In the genomic region with DNA sequence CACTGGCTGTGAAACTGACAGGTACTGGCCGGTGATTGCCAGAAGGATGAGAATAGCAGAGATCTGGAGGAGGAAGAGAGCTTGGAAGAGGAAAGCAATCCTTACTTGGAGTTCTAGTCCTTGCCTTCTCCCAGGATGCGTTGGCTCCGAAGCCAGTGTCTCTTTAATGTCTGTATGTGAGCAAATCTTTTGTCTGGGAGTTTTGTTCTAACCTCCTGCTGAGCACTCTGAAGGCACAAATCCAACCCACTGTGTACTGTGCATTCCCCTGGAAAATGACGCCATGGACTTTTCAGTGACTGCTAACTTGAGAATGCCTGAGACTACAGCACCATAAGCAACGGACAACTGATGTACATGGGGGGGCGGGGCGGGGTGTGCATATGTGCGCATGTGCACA, we compare ENCODE assay signal across 21 mouse cellular contexts.
DNase-seq lines count a peak whose midpoint lies in the region; TF ChIP-seq lines count a peak whose summit lies in the region.
"Had no signal": no experiment of that assay in that cellular context is flagged by ENCODE, and none has a peak within 500 bp of the region (broad histone marks: within the 10 kb centered on the region; RNA-seq: fewer than 3 reads in every experiment).

No protein-coding gene starts in this region.

- peak overlapping the region; percentile 64 for H3K27ac ChIP-seq in layer of hippocampus, adult 2 months
- H3K27ac ChIP-seq: embryonic facial prominence, embryonic 12.5 days; forebrain, embryonic 12.5 days; heart, embryonic 10.5 days; hindbrain, embryonic 13.5 days; intestine, embryonic 15.5 days had no signal

- no peak for TF ChIP-seq CTCF in layer of hippocampus, adult 2 months (conservative IDR thresholded peaks at IDR 0.05)
- no peak for TF ChIP-seq CTCF in brain, embryonic 14.5 days (IDR thresholded peaks at IDR 0.05; ENCODE audit: borderline replicate concordance, extremely low read depth, insufficient read depth, insufficient read length)

- no peak for DNase-seq in layer of hippocampus, adult 2 months (ENCODE audit: low spot score in 2 of 2)
- DNase-seq in layer of hippocampus, adult 11-12 months (ENCODE audit: low spot score): no peak
- DNase-seq in retina, postnatal 1 day: peak; percentile 15
- DNase-seq in retina, embryonic 14.5 days (ENCODE audit: low spot score): no peak
- DNase-seq in R1 (ENCODE audit: low read depth, low spot score): peak; percentile 65
- peak; percentile 29 for DNase-seq in brain, embryonic 14.5 days (ENCODE audit: low read depth)
- no peak for DNase-seq in kidney, postnatal 25 days
- DNase-seq: adrenal gland, adult 2 months; adrenal gland, postnatal 25 days; cerebellum, adult 11-12 months; cerebellum, adult 9-10 months; cerebellum, postnatal 25 days; gastrocnemius, postnatal 36 days; heart, adult 11 months; heart, postnatal 10 days; heart, postnatal 4 days had no signal

- no peak for TF ChIP-seq POLR2A in brain, embryonic 14.5 days (IDR thresholded peaks at IDR 0.05; ENCODE audit: borderline replicate concordance, extremely low read depth, insufficient read depth, insufficient read length, poor library complexity, severe bottlenecking)

- no peak overlapping the region for H3K4me3 ChIP-seq in layer of hippocampus, adult 2 months
- H3K4me3 ChIP-seq: embryonic facial prominence, embryonic 12.5 days; forebrain, embryonic 12.5 days; heart, embryonic 10.5 days; hindbrain, embryonic 13.5 days; intestine, embryonic 15.5 days had no signal

Comparison
In these comparisons a context has a peak if more than half of its experiments do, and no peak if none do; other contexts are left out.
1. DNase-seq: peak in retina, postnatal 1 day (single experiment), R1 (single experiment) and brain, embryonic 14.5 days (single experiment); none in layer of hippocampus, adult 2 months (0 of 2), layer of hippocampus, adult 11-12 months (single experiment), retina, embryonic 14.5 days (single experiment) and kidney, postnatal 25 days (0 of 2).